Mouse (Mus musculus) kidney, embryonic 14.5 days (tissue): ENCODE data around the gene Osbp2. TPM values are rescaled to one million over a fixed set of nuclear protein-coding genes. Genes with fewer than 3 reads are reported as not detected.
A peak's percentile ranks its signal among the peaks of the same experiment; 100 is the strongest.

Experiments used
- ATAC-seq: fragments of 200-750 bp; cut with Nextera tagmentation; 2 replicates; pipeline ENCODE4 v1.8.0; 2017; ENCODE audit warnings: moderate number of reproducible peaks, mild to moderate bottlenecking, moderate TSS enrichment, moderate library complexity; ENCODE audit not compliant: low FRiP score, low TSS enrichment
- H3K27ac ChIP-seq: fragments of 300-500 bp; sonication (generic); 2 replicates; pipeline ENCODE4 v1.5.1; 2014; ENCODE audit warnings: low read depth, mild to moderate bottlenecking, low read length, moderate library complexity, mixed read lengths
- H3K27me3 ChIP-seq: fragments of 300-500 bp; sonication (generic); 2 replicates; pipeline ENCODE4 v1.6.1; 2014; ENCODE audit warnings: mild to moderate bottlenecking, low read length; ENCODE audit not compliant: control insufficient read depth, insufficient read depth
- H3K36me3 ChIP-seq: fragments of 300-500 bp; sonication (generic); 2 replicates; pipeline ENCODE4 v1.6.1; 2014; ENCODE audit warnings: low read length, mixed read lengths; ENCODE audit not compliant: control insufficient read depth, insufficient read depth
- H3K4me1 ChIP-seq: fragments of 300-500 bp; sonication (generic); 2 replicates; pipeline ENCODE4 v1.6.1; 2014; ENCODE audit warnings: low read length, mixed read lengths; ENCODE audit not compliant: control insufficient read depth, insufficient read depth
- H3K4me2 ChIP-seq: fragments of 300-500 bp; sonication (generic); replicated peaks from 2 replicates; pipeline ENCODE4 v1.6.1; 2014; ENCODE audit warnings: low read depth, mild to moderate bottlenecking, low read length
- H3K4me3 ChIP-seq: fragments of 300-500 bp; sonication (generic); 2 replicates; pipeline ENCODE4 v1.5.1; 2014; ENCODE audit warnings: mild to moderate bottlenecking, low read length
- H3K9ac ChIP-seq: fragments of 300-500 bp; sonication (generic); 2 replicates; pipeline ENCODE4 v1.6.1; 2014; ENCODE audit warnings: low read depth, mild to moderate bottlenecking, low read length, moderate library complexity
- H3K9me3 ChIP-seq: fragments of 300-500 bp; sonication (generic); 2 replicates; pipeline ENCODE4 v1.6.1; 2016; ENCODE audit warnings: low read length; ENCODE audit not compliant: control insufficient read depth
- WGBS: fragments of 180-500 bp; shearing (Covaris S2); extraction: QIAGEN DNeasy Blood & Tissue Kit; methylation state at CpG from one replicate; pipeline ENCODE4 v1.1.7; 2014; 5-methylcytosine and 5-hydroxymethylcytosine counted together
- polyA plus RNA-seq: library from polyadenylated mRNA; unstranded; fragments of >200 nt; fragmentation: Nextera tagmentation; extraction: Ambion mirVana; gene quantifications from 2 replicates; pipeline ENCODE4 v1.2.1, GENCODE M21; 2014

Gene Osbp2
- polyA plus RNA-seq, 1 experiment from 2014 or later = 0.81 TPM

DNA sequence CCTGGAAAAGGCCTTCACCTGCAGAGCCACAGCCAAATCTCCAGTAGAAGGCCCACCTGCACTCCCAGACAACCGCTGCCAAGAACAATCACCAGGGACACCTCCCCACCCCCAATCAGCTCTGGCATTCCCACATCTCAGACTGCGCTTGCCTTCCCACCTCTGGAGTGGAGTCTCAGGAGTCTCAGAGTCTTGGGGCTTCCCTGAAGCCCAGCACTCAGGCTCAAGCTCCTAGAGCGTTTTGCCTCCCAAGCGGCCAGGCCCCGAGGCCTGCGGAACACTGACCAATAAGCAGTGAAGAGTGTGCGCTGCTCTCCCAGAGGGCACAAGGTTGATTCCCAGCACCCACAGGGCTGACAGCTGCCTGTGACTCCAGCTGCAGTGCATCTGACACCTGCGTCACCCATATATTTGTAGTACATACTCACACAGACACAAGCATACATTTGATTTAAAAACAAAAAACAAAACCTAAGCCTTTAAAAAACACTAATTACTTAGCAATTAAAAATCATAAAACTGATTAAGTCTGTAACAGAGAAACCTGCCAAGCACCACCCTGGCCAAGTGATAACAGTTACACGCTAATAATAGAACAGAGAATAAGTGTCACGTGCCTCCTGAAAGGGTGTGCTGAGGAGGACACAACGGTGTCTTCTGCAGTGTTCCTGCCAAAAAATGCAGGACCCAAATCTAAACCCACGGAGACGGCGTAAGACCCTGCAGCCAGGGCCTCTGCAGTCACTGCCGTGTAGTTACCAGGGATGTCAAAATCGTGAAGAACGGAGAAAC lies 19.6 kb downstream of the Osbp2 start:
- no peaks in the 10 kb centered on the region for H3K27me3 ChIP-seq

DNA sequence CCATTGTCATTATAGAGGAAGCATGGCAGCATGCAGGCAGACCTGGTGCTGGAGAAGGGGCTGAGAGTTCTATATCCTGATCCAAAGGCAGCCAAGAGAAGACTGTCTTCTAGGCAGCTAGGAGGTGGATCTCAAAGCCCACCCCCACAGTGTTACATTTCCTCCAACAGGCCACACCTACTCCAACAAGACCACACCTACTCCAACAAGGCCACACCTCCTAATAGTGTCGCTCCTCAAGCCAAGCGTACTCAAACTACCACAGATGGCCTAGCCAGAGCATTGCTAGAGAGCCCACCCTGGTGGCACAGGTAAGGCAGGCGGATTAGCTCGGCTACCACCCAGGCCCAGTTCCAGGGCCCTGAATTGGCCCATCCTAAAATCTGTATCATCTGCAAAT lies 28.4 kb downstream of the Osbp2 start:
- Histone ChIP-seq H3K27me3 (no peaks in the 10 kb centered on the region), H3K27ac (no peak overlapping the region), H3K4me1 (no peaks in the 10 kb centered on the region), H3K36me3 (no peaks in the 10 kb centered on the region), H3K9me3 (no peaks in the 10 kb centered on the region), H3K4me2 (no peak overlapping the region), H3K9ac (no peak overlapping the region), H3K4me3 (no peak overlapping the region)
- ATAC-seq = no peak
- 67% methylated on average over 4 of the region's 4 CpGs for WGBS

More for the DNA sequence above, 19.6 kb downstream of the Osbp2 start:
- Histone ChIP-seq H3K9ac (no peak overlapping the region), H3K27ac (no peak overlapping the region), H3K4me1 (no peaks in the 10 kb centered on the region), H3K36me3 (no peaks in the 10 kb centered on the region), H3K4me2 (no peak overlapping the region), H3K4me3 (no peak overlapping the region), H3K9me3 (no peaks in the 10 kb centered on the region)
- 81% methylated on average over 17 of the region's 17 CpGs for WGBS
- no peak for ATAC-seq

DNA sequence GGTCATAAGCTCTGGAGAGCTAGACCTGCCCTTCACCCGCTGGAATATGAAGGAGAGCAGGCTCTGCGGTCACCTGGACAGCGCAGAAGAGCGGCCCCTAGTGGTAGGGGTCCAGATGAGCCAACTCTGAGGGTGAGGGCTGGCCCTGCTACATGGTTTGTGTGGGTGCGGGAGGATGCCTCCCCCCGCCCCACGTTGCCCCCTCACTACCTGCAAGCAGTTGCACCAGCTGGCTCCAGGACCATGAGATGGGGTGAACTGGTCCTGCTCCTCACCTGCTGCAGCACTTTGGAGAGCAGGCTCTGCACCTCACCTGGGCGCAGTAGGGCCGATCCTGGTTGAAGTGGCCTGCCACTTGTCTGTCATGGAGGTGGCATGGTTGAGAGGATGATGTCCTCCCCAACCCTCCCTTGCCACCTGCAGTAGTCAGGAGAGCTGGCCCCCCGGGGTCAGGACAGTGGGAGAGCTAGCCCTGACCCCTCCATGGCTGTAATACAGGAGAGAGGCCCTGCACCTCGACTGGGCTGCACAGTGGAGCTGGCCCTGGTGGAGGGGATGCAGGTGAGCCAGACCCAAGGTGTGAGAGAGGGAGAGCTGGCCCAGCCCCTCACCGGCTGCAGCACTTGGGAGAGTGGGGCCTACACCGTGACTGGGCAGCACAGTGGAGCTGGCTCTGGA lies 29.1 kb downstream of the Osbp2 start:
- peak; percentile 52 for ATAC-seq
- Histone ChIP-seq H3K27ac (no peak overlapping the region), H3K9ac (no peak overlapping the region), H3K27me3 (no peaks in the 10 kb centered on the region), H3K4me2 (peak overlapping the region; percentile 22; the same call in 1 of the 2 replicates), H3K4me1 (no peaks in the 10 kb centered on the region), H3K9me3 (no peaks in the 10 kb centered on the region), H3K4me3 (no peak overlapping the region), H3K36me3 (no peaks in the 10 kb centered on the region)
- WGBS = 54% methylated on average over 13 of the region's 13 CpGs

DNA sequence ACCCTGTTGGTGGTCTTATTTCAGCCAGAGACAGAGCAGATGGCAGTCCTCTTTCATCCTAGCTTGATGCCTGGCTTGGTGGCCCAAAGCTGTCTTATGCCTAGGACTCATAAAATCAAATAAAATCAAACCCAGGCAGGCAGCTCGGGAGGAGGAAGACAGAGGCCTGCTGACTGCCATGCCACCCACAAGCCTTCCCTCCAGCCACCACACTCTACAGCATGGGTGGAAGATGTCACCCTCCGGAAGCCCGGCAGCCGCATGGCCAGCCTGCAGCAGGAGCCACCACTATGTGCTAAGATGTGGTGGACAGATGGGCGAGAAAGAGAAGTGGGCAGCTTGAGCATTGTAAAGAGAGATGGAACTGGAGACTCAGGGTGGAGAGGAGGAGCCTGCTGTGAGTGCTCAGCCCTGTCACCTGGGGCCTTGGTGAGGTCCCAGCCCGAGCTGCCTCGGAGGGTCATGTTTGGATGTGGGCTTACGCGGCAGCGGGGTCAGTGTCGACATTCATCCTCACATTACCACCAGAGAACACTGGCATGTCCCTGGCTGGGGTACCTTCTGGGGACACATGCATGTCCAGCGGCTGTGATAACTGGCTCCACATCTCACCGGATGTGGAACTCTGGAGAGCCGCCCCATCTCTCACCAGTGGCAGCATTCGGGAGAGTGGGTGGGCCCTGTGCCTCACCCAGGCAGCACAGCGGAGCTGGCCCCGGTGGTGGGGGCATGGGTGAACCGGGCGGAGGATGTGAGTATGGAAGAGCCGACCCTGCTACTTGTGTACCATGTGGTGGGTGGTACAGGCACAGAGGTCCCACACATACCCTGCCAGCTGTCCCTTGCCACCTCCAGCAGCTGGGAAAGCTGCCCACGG lies 29.9 kb downstream of the Osbp2 start:
- no peaks in the 10 kb centered on the region for H3K4me1 ChIP-seq
- no peaks in the 10 kb centered on the region for H3K9me3 ChIP-seq
- WGBS = 34% methylated on average over 19 of the region's 21 CpGs
- no peak overlapping the region for H3K27ac ChIP-seq
- no peaks in the 10 kb centered on the region for H3K27me3 ChIP-seq
- H3K4me3 ChIP-seq = no peak overlapping the region
- no peak; the same call in 1 of the 2 replicates for ATAC-seq
- H3K36me3 ChIP-seq = no peaks in the 10 kb centered on the region
- H3K4me2 ChIP-seq = peak overlapping the region; percentile 22; the same call in 1 of the 2 replicates
- H3K9ac ChIP-seq = no peak overlapping the region

DNA sequence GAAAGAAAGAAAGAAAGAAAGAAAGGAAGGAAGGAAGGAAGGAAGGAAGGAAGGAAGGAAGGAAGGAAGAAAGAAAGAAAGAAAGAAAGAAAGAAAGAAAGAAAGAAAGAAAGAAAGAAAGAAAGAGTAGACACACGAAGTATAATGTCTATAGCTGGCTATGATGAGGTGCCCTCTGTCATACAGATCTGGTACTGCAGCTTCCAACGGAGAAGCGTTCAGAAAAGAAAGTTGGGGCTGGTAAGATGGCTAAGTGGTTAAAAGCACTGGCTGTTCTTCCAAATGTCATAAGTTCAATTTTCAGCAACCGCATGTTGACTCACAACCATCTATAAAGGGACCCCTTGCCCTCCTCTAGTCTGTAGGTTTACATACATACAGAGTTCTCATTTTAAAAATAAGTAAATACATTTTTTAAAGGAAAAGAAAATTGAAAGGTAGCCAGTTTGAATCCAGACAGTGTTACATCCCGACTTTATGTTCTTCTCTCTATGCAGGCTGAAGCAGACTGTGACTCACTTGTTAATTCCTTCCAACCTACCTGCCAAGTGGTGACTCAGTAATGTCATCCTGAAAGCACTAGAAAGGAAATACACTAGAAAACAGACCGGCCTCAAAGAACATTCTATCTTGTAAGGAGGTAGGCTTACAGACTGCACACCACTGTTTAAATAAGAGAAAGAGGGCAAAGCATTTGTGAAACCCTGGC lies 31.4 kb downstream of the Osbp2 start:
- no peak overlapping the region for H3K4me3 ChIP-seq
- no peaks in the 10 kb centered on the region for H3K36me3 ChIP-seq
- H3K4me1 ChIP-seq = no peaks in the 10 kb centered on the region
- no peaks in the 10 kb centered on the region for H3K27me3 ChIP-seq
- H3K4me2 ChIP-seq = no peak overlapping the region
- 59% methylated on average over 6 of the region's 6 CpGs for WGBS
- no peaks in the 10 kb centered on the region for H3K9me3 ChIP-seq
- no peak overlapping the region for H3K27ac ChIP-seq
- no peak for ATAC-seq
- no peak overlapping the region for H3K9ac ChIP-seq

DNA sequence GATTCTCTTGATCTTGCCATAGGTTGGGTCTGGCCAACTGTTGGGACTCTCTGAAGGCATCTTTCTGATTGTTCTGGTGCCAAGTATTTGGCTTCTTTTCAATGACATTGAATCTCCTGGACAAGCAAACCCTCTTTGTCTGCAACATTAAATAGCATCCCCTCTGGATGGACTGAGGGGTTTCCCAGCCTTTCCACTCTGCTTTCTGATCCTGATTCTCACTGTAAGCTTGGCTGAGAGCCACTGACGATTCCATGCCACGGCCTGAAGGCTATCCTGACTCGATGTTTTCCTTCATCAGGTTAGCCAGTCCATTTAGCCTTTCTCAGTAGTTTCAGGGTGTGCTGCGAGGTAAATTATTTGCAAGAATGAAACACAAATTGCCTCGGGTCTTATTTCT lies 34.0 kb downstream of the Osbp2 start:
- ATAC-seq = no peak
- no peak overlapping the region for H3K4me3 ChIP-seq
- no peaks in the 10 kb centered on the region for H3K4me1 ChIP-seq
- H3K27me3 ChIP-seq = no peaks in the 10 kb centered on the region
- H3K9ac ChIP-seq = no peak overlapping the region
- H3K27ac ChIP-seq = no peak overlapping the region
- H3K4me2 ChIP-seq = no peak overlapping the region
- no peaks in the 10 kb centered on the region for H3K36me3 ChIP-seq
- no peaks in the 10 kb centered on the region for H3K9me3 ChIP-seq
- WGBS = 67% methylated on average over 5 of the region's 5 CpGs

DNA sequence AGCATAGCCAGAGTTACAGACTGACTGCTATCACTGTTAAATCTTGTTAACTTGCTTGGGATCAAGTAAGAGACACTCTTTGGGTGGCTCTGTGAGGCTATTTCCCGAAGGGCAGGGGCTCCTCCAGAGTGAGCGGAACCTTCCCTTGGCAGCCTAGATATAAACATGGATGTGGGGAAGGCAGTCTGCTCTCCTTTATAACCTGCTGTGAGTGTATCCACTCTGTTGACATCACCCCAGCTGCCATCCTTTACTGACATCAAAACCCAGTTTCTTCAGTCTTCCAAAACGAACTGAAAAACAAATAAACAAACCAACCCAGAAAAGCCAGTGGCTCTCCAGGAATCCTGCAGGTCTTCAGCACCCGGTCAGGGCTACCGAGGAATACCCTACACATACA lies 39.6 kb downstream of the Osbp2 start:
- Histone ChIP-seq H3K36me3 (no peaks in the 10 kb centered on the region), H3K4me1 (no peaks in the 10 kb centered on the region), H3K27me3 (no peaks in the 10 kb centered on the region), H3K9ac (no peak overlapping the region), H3K4me2 (no peak overlapping the region), H3K9me3 (no peaks in the 10 kb centered on the region), H3K4me3 (no peak overlapping the region), H3K27ac (no peak overlapping the region)
- WGBS = 79% methylated on average over 5 of the region's 5 CpGs
- ATAC-seq = no peak

DNA sequence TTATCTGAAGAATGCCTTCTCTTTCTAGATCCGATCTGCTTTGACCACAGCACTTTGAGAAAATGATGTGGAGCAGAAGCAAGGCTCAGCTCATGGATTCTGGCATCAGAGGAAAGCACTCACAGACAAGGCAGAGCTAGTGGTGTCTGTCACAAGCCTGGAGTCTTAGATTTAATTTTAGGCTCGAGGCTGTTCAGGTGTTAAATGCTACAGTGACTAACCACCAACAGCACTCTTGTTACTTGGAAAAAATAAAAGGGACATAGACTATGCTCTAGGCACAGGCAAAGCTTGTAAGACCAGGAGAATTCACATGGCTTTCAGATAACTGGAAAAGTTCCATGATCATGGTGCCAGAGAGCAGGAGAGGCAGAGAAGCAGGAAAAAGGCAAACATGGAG lies 40.3 kb downstream of the Osbp2 start:
- no peaks in the 10 kb centered on the region for H3K9me3 ChIP-seq

More for the DNA sequence above, 40.3 kb downstream of the Osbp2 start:
- ATAC-seq = no peak
- Histone ChIP-seq H3K27ac (no peak overlapping the region), H3K4me3 (no peak overlapping the region), H3K4me1 (no peaks in the 10 kb centered on the region), H3K9ac (no peak overlapping the region), H3K27me3 (no peaks in the 10 kb centered on the region), H3K36me3 (no peaks in the 10 kb centered on the region), H3K4me2 (no peak overlapping the region)
- WGBS = 55% methylated on average over 2 of the region's 2 CpGs
